Mouse (Mus musculus): ENCODE measurements around the gene Tdpoz3.
"Not testable (repeated sequence)": the region's sequence is repeated elsewhere in the genome, so short reads cannot be mapped to it uniquely, and the experiment has no call there.

Gene Tdpoz3

GRCm38 (mm10) chr3:93825720-93826119, at the start of gene Tdpoz3:
Gene Tdpoz3 (plus strand): TSS chr3:93826020.
- not testable (repeated sequence) for DNase-seq (ENCODE audit: low read depth, low spot score)

DNA sequence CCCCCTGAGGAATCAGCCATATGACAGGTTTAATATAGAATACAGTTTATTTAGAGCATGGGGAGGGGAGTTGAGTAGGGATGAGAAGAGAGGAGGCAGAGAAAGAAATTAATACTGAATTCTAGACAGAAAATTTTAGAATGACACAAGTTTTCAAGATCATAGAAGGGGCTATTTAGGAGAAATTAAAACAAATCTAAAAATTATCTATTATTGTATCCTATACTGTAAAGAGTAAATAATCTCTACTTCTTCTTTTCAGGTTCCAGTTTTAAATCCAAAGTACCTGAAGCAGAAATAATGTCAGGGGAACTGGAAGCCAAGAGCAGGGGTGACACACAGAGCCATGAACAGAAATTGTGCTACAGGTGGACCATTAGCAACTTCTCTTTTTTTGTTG, 29.7 kb upstream of the Tdpoz3 start, which contains the start of gene Tdpoz4:
Tdpoz4 (plus strand) TSS at position 301 of the 400 bp plus-strand sequence.
- not testable (repeated sequence) for DNase-seq (ENCODE audit: low read depth, low spot score)

GRCm38 (mm10) chr3:93813341-93813740, 12.5 kb upstream of the Tdpoz3 start:
- not testable (repeated sequence) for DNase-seq (ENCODE audit: low read depth, low spot score)

DNA sequence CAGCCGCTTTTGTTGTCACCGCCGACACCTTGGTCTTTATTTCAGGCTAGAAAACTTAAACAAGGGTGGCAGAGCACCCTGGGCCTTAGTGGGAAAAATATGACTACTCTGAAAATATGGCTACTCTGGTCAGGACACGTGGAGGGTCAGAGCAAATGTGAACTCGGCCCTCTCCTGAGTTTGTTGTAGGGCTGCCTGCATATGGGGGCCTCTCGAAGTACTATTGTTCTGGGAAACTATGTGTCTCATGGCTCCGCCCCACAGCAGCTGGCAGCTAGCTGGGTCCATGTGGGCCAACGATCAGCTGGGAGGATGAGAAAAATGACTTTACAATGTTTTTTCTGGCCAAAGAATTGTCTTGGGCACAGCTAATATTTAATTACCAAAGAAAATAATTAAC, 33.1 kb downstream of the Tdpoz3 start:
- not testable (repeated sequence) for DNase-seq (ENCODE audit: low read depth, low spot score)

DNA sequence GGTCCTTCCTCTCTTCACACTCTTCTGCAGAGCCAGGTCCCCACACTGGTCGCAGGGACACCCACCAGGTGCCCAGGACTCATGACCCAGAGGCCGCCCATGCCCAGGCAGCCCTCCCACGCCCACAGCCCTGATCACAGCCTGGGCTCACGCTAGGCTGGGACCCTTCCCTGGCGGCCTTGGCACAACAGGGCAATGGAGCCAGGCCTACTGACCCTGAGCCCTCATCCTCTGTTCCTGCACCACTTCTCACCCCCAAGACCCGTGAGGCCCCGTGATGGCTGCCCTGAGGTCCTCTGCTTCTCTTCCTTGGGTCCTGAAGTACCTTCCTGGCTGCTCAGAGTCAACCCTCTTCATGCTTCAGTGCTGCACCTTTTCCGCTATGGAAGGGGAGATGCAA, 44.8 kb downstream of the Tdpoz3 start:
- not testable (repeated sequence) for DNase-seq (ENCODE audit: low read depth, low spot score)
